Mouse (Mus musculus): ENCODE data around the gene Ttc32. TPM values are rescaled to one million over a fixed set of nuclear protein-coding genes. Genes with fewer than 3 reads are reported as not detected.

Gene Ttc32
- 17.4 and 19.4 TPM in 2 replicates for polyA plus RNA-seq (2015; fragmentation: Nextera tagmentation; extraction: Ambion mirVana)

DNA sequence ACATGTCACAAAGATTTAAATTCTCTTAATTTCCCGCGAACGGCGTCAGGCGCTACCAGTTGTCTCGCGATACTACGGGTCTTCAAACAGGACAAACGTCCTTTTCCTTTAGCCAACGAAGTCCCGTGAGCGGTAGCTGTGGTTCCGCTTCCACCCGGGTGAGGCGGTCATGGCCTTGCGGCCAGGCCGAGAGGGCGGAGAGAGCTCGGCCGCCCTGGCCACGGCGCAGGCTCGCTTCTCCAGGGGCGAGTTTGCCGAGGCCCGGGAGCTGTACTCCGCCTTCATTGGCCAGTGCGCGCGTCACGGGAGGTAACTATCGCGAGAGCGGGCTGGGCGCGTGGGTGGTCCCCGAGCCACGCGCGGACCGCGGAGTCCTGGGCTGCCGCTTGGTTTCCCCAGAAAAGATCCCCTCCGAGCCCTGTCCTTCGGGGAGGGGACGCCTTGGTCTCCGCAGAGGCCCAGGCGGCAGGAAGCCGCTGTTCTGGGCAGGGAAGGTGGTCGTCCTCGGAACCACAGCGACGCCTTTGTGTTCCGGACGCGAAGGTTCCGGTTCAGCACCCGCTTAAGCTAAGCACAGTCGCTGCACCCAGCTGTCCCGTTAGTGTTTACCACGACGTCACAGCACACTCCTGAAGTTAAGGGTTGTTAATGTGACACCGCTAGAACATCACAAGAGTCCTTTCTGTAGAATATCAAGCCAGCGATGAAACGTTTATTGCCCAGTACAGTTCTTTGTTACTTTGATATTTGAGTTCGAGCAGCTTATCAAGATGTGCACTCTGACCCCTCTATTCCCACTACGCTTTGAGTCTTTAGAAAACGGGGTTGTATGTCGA is at the start of gene Ttc32:
Ttc32 (plus strand) TSS at position 110 of the 836 bp plus-strand sequence.

Other genes with a start within 250 kb of the Ttc32 start
- gene Laptm4a, start 108.3 kb upstream of the Ttc32 start, polyA plus RNA-seq (2015; fragmentation: Nextera tagmentation; extraction: Ambion mirVana) = 141 and 160 TPM in 2 replicates
- 0.05 and 0.08 TPM in 2 replicates for gene Matn3, start 82.1 kb upstream of the Ttc32 start, polyA plus RNA-seq (2015; fragmentation: Nextera tagmentation; extraction: Ambion mirVana)
- gene Wdr35, start 56.1 kb upstream of the Ttc32 start, polyA plus RNA-seq (2015; fragmentation: Nextera tagmentation; extraction: Ambion mirVana) = 2.5 TPM in 2 replicates